Mouse (Mus musculus) hematopoietic multipotent progenitor cell, adult 10-12 weeks (in vitro differentiated cells): Measurements from ENCODE around the gene Gm20916. TPM values are rescaled to one million over a fixed set of nuclear protein-coding genes. Genes with fewer than 3 reads are reported as not detected.

Source experiments
- polyA plus RNA-seq: library from polyadenylated mRNA; stranded (reverse); fragments of >175 nt; gene quantifications from 2 replicates; pipeline ENCODE4 v1.2.3, GENCODE M21; 2012; ENCODE audit warnings: low replicate concordance

Gm20916 gene
- polyA plus RNA-seq: not detected in 2 replicates

DNA sequence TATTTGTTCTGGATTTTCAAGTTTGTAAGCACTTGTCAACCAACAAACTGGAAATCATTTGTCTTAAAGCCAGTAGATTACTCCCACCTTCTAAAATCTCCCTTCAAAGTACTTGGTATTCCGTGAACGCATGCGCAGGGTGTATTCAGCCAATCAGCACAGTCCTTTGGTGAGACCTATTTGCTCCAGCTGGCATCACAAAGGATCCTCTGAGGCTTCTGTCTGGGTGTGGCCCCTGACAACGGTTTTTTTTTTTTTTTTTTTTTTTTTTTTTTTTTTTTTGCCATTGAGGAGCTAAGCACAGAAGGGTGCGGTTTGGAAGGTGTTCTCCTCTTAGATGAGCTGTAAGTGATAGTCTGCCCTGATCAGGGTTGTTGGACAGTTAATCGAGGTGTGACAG, at the start of gene Gm20916:
TSS of gene Gm20916 (plus strand) at position 301 of the 400 bp plus-strand sequence.

Other genes starting within 250 kb of the Gm20916 start
- not detected in 2 replicates for gene Gm20917, start 168.4 kb upstream of the Gm20916 start, polyA plus RNA-seq